Mouse (Mus musculus) liver, embryonic 12.5 days (tissue): Measurements from ENCODE around the gene Chp1. TPM values are rescaled to one million over a fixed set of nuclear protein-coding genes. Genes with fewer than 3 reads are reported as not detected.
"Not testable (repeated sequence)": the region's sequence is repeated elsewhere in the genome, so short reads cannot be mapped to it uniquely, and the experiment has no call there.

Source experiments
- ATAC-seq: fragments of 200-750 bp; cut with Nextera tagmentation; 2 replicates; pipeline ENCODE4 v1.8.0; 2017; ENCODE audit warnings: moderate number of reproducible peaks, mild to moderate bottlenecking, moderate library complexity
- H3K27ac ChIP-seq: fragments of 300-500 bp; sonication (generic); 2 replicates; pipeline ENCODE4 v1.5.1; 2016; ENCODE audit warnings: mild to moderate bottlenecking
- H3K27me3 ChIP-seq: fragments of 300-500 bp; sonication (generic); replicated peaks from 2 replicates; pipeline ENCODE4 v1.6.1; 2016; ENCODE audit warnings: mild to moderate bottlenecking, moderate library complexity
- H3K36me3 ChIP-seq: fragments of 300-500 bp; sonication (generic); 2 replicates; pipeline ENCODE4 v1.6.1; 2016; ENCODE audit warnings: mild to moderate bottlenecking, moderate library complexity
- H3K4me1 ChIP-seq: fragments of 300-500 bp; sonication (generic); 2 replicates; pipeline ENCODE4 v1.6.1; 2016
- H3K4me2 ChIP-seq: fragments of 300-500 bp; sonication (generic); 2 replicates; pipeline ENCODE4 v1.6.1; 2016; ENCODE audit warnings: mild to moderate bottlenecking, moderate library complexity
- H3K4me3 ChIP-seq: fragments of 300-500 bp; sonication (generic); 2 replicates; pipeline ENCODE4 v1.5.1; 2016; ENCODE audit warnings: mild to moderate bottlenecking, moderate library complexity
- H3K9ac ChIP-seq: fragments of 300-500 bp; sonication (generic); 2 replicates; pipeline ENCODE4 v1.6.1; 2016; ENCODE audit warnings: mild to moderate bottlenecking, moderate library complexity
- H3K9me3 ChIP-seq: fragments of 300-500 bp; sonication (generic); replicated peaks from 2 replicates; pipeline ENCODE4 v1.6.1; 2016; ENCODE audit warnings: mild to moderate bottlenecking, moderate library complexity
- WGBS: fragments of 180-500 bp; shearing (Covaris S2); methylation state at CpG from one replicate; pipeline ENCODE4 v1.1.7; 2016; ENCODE audit not compliant: insufficient replicate concordance; 5-methylcytosine and 5-hydroxymethylcytosine counted together
- polyA plus RNA-seq: library from polyadenylated mRNA; unstranded; fragments of >200 nt; fragmentation: Nextera tagmentation; extraction: Ambion mirVana; gene quantifications from 2 replicates; pipeline ENCODE4 v1.2.1, GENCODE M21; 2016

Chp1 gene
- polyA plus RNA-seq, 1 experiment from 2014 or later: 44.1 TPM

- WGBS: 74% methylated on average over 1 of the region's 1 CpGs
Measured at GRCm38 (mm10) chr2:119602488-119602887, 55.0 kb downstream of the Chp1 start.

GRCm38 (mm10) chr2:119603909-119604308 lies 56.4 kb downstream of the Chp1 start:
- Histone ChIP-seq H3K4me2 (peak overlapping the region; percentile 60), H3K4me3 (0 out of 2 replicates have a peak overlapping the region, but pooled peaks have one; percentile 6), H3K27ac (peak overlapping the region; percentile 98), H3K36me3 (peaks cover 90% of the 10 kb centered on the region), H3K9ac (0 out of 2 replicates have a peak overlapping the region, but pooled peaks have one; percentile 13), H3K9me3 (no peaks in the 10 kb centered on the region), H3K27me3 (no peaks in the 10 kb centered on the region), H3K4me1 (peaks cover 79% of the 10 kb centered on the region)
- peak; percentile 43 for ATAC-seq
- WGBS: 32% methylated on average over 2 of the region's 2 CpGs

More at GRCm38 (mm10) chr2:119602488-119602887, 55.0 kb downstream of the Chp1 start:
- Histone ChIP-seq H3K9ac (peak overlapping the region; percentile 58), H3K4me1 (peaks cover 84% of the 10 kb centered on the region), H3K27ac (peak overlapping the region; percentile 76), H3K4me2 (peak overlapping the region; percentile 60), H3K4me3 (peak overlapping the region; percentile 5; the same call in 1 of the 2 replicates), H3K36me3 (peaks cover 89% of the 10 kb centered on the region), H3K27me3 (no peaks in the 10 kb centered on the region), H3K9me3 (no peaks in the 10 kb centered on the region)
- no peak for ATAC-seq

GRCm38 (mm10) chr2:119605361-119605973 lies 58.0 kb downstream of the Chp1 start:
- H3K4me1 ChIP-seq: peaks cover 72% of the 10 kb centered on the region

GRCm38 (mm10) chr2:119607023-119607422 lies 59.5 kb downstream of the Chp1 start:
- no peak overlapping the region for H3K4me3 ChIP-seq
- no peak overlapping the region for H3K4me2 ChIP-seq
- ATAC-seq: peak; percentile 44
- 68% methylated on average over 4 of the region's 4 CpGs for WGBS
- no peaks in the 10 kb centered on the region for H3K9me3 ChIP-seq
- H3K27me3 ChIP-seq: no peaks in the 10 kb centered on the region
- H3K9ac ChIP-seq: no peak overlapping the region
- H3K4me1 ChIP-seq: peaks cover 58% of the 10 kb centered on the region
- H3K27ac ChIP-seq: peak overlapping the region; percentile 98
- H3K36me3 ChIP-seq: peaks cover 92% of the 10 kb centered on the region

More at GRCm38 (mm10) chr2:119605361-119605973, 58.0 kb downstream of the Chp1 start:
- 34% methylated on average over 6 of the region's 6 CpGs for WGBS
- Histone ChIP-seq H3K27me3 (no peaks in the 10 kb centered on the region), H3K27ac (peak overlapping the region; percentile 98), H3K9ac (peak overlapping the region; percentile 41), H3K9me3 (no peaks in the 10 kb centered on the region), H3K36me3 (peaks cover 90% of the 10 kb centered on the region), H3K4me2 (peak overlapping the region; percentile 60), H3K4me3 (peak overlapping the region; percentile 30)
- ATAC-seq: peak; percentile 92

GRCm38 (mm10) chr2:119617841-119618198 lies 70.3 kb downstream of the Chp1 start:
- Histone ChIP-seq H3K4me3 (peak overlapping the region; percentile 72), H3K4me2 (peak overlapping the region; percentile 67), H3K27ac (peak overlapping the region; percentile 89), H3K9me3 (no peaks in the 10 kb centered on the region), H3K4me1 (peaks cover 42% of the 10 kb centered on the region), H3K9ac (peak overlapping the region; percentile 81), H3K36me3 (peaks cover 38% of the 10 kb centered on the region), H3K27me3 (no peaks in the 10 kb centered on the region)
- ATAC-seq: peak; percentile 73
- WGBS: under 1% methylated on average over 13 of the region's 13 CpGs

GRCm38 (mm10) chr2:119618199-119618982 lies 70.9 kb downstream of the Chp1 start, which contains the start of the genes Nusap1 and Oip5:
TSS of gene Nusap1 (plus strand) at chr2:119618298.
TSS of gene Oip5 (minus strand) at chr2:119618469.
- ATAC-seq: peak; percentile 97
- no peaks in the 10 kb centered on the region for H3K9me3 ChIP-seq
- peak within 1 kb of the TSS; percentile 89 for H3K27ac ChIP-seq
- H3K4me2 ChIP-seq: peak within 1 kb of the TSS; percentile 77
- no peaks in the 10 kb centered on the region for H3K27me3 ChIP-seq
- H3K9ac ChIP-seq: peak within 1 kb of the TSS; percentile 86
- H3K36me3 ChIP-seq: peaks cover 37% of the 10 kb centered on the region
- H3K4me3 ChIP-seq: peak within 1 kb of the TSS; percentile 72
- under 1% methylated on average over 55 of the region's 55 CpGs for WGBS
- peaks cover 44% of the 10 kb centered on the region for H3K4me1 ChIP-seq

GRCm38 (mm10) chr2:119619002-119619401 lies 71.5 kb downstream of the Chp1 start:
- WGBS: 7% methylated on average over 6 of the region's 6 CpGs
- peak overlapping the region; percentile 77 for H3K4me2 ChIP-seq
- H3K4me3 ChIP-seq: peak overlapping the region; percentile 72
- H3K4me1 ChIP-seq: peaks cover 47% of the 10 kb centered on the region
- not testable (repeated sequence) for H3K27me3 ChIP-seq, H3K9me3 ChIP-seq, ATAC-seq
- H3K9ac ChIP-seq: peak overlapping the region; percentile 86
- peaks cover 40% of the 10 kb centered on the region for H3K36me3 ChIP-seq
- H3K27ac ChIP-seq: peak overlapping the region; percentile 89

- H3K4me2 ChIP-seq: peak overlapping the region; percentile 77
- H3K9ac ChIP-seq: peak overlapping the region; percentile 49; the same call in 1 of the 2 replicates
- WGBS: 90% methylated on average over 2 of the region's 2 CpGs
- no peak overlapping the region for H3K27ac ChIP-seq
- peaks cover 47% of the 10 kb centered on the region for H3K36me3 ChIP-seq
- H3K9me3 ChIP-seq: no peaks in the 10 kb centered on the region
- no peaks in the 10 kb centered on the region for H3K27me3 ChIP-seq
- peak overlapping the region; percentile 72 for H3K4me3 ChIP-seq
- peaks cover 46% of the 10 kb centered on the region for H3K4me1 ChIP-seq
- ATAC-seq: no peak
Measured at GRCm38 (mm10) chr2:119621302-119621701, 73.8 kb downstream of the Chp1 start.

Other genes with a start within 250 kb of the Chp1 start
- 3.0 and 3.1 TPM in 2 replicates for gene Dll4, start 221.9 kb upstream of the Chp1 start, polyA plus RNA-seq
- gene Chac1, start 196.5 kb upstream of the Chp1 start, polyA plus RNA-seq: 1.0 and 1.4 TPM in 2 replicates
- 2.5 and 2.9 TPM in 2 replicates for gene Ino80, start 70.0 kb upstream of the Chp1 start, polyA plus RNA-seq
- 0.07 and 0.17 TPM in 2 replicates for gene Exd1, start 70 bp upstream of the Chp1 start, polyA plus RNA-seq
- gene Nusap1, start 70.6 kb downstream of the Chp1 start, polyA plus RNA-seq: 90.2 and 91.3 TPM in 2 replicates
- 43.6 and 46.4 TPM in 2 replicates for gene Oip5, start 70.8 kb downstream of the Chp1 start, polyA plus RNA-seq
- 47.4 and 49.6 TPM in 2 replicates for gene Ndufaf1, start 115.1 kb downstream of the Chp1 start, polyA plus RNA-seq
- 27.7 and 27.8 TPM in 2 replicates for gene Rtf1, start 127.4 kb downstream of the Chp1 start, polyA plus RNA-seq
- gene Itpka, start 194.6 kb downstream of the Chp1 start, polyA plus RNA-seq: 3.8 and 4.1 TPM in 2 replicates
- gene Ltk, start 212.7 kb downstream of the Chp1 start, polyA plus RNA-seq: 0.19 TPM in 1 of 2 replicates, not detected in the other
- 17.4 and 17.8 TPM in 2 replicates for gene Rpap1, start 239.8 kb downstream of the Chp1 start, polyA plus RNA-seq